Mouse (Mus musculus) megakaryocyte-erythroid progenitor cell, adult 5-6 weeks (primary cell): ENCODE measurements around the gene Sh3kbp1. TPM values are rescaled to one million over a fixed set of nuclear protein-coding genes. Genes with fewer than 3 reads are reported as not detected.

ENCODE experiments used
- ATAC-seq: replicated peaks from 2 replicates; pipeline ENCODE4 v1.8.0; 2016; ENCODE audit warnings: mild to moderate bottlenecking, inconsistent platforms; ENCODE audit not compliant: severe bottlenecking, poor library complexity, low FRiP score, low TSS enrichment
- total RNA-seq, 2 experiments: library from RNA; stranded (forward) in 1 of 2; stranded (reverse) in 1 of 2; fragments of 200-1000, 215-1000 nt in 1 of 2; fragments of >200 nt in 1 of 2; fragmentation: Nextera tagmentation in 1 of 2; gene quantifications; 2 replicates each; pipeline ENCODE4 v1.2.3; 2014 to 2017

Gene Sh3kbp1
- total RNA-seq, 2 experiments from 2014 or later = 49.9 to 76.3 TPM

- ATAC-seq = no peak
These were observed 272.0 kb downstream of the Sh3kbp1 start for GRCm38 (mm10) chrX:159899121-159899520.

- no peak for ATAC-seq
These were observed 276.3 kb downstream of the Sh3kbp1 start for GRCm38 (mm10) chrX:159903421-159903820.

GRCm38 (mm10) chrX:159907703-159908102 lies 280.6 kb downstream of the Sh3kbp1 start:
- ATAC-seq = no peak

GRCm38 (mm10) chrX:159909446-159910277 lies 282.6 kb downstream of the Sh3kbp1 start:
- peak; percentile 91 for ATAC-seq

- ATAC-seq = no peak
These were observed 283.5 kb downstream of the Sh3kbp1 start for GRCm38 (mm10) chrX:159910600-159910999.

- no peak for ATAC-seq
These were observed 284.5 kb downstream of the Sh3kbp1 start for GRCm38 (mm10) chrX:159911613-159912012.

- ATAC-seq = no peak
These were observed 285.0 kb downstream of the Sh3kbp1 start for GRCm38 (mm10) chrX:159912061-159912460.

GRCm38 (mm10) chrX:159913489-159913888 lies 286.4 kb downstream of the Sh3kbp1 start:
- no peak for ATAC-seq

GRCm38 (mm10) chrX:159915125-159915524 lies 288.1 kb downstream of the Sh3kbp1 start:
- ATAC-seq = no peak

GRCm38 (mm10) chrX:159924759-159925158 lies 297.7 kb downstream of the Sh3kbp1 start:
- no peak for ATAC-seq

GRCm38 (mm10) chrX:159928165-159928564 lies 301.1 kb downstream of the Sh3kbp1 start:
- ATAC-seq = no peak

- no peak for ATAC-seq
These were observed 301.8 kb downstream of the Sh3kbp1 start for GRCm38 (mm10) chrX:159928834-159929233.

- no peak for ATAC-seq
These were observed 305.0 kb downstream of the Sh3kbp1 start for GRCm38 (mm10) chrX:159932027-159932426.

GRCm38 (mm10) chrX:159942569-159942968 lies 315.5 kb downstream of the Sh3kbp1 start:
- ATAC-seq = no peak

GRCm38 (mm10) chrX:159943586-159943985 lies 316.5 kb downstream of the Sh3kbp1 start:
- no peak for ATAC-seq

GRCm38 (mm10) chrX:159953546-159954429 lies 326.7 kb downstream of the Sh3kbp1 start:
- ATAC-seq = peak; percentile 47; the same call in 1 of the 2 replicates

GRCm38 (mm10) chrX:159954430-159954779 lies 327.3 kb downstream of the Sh3kbp1 start:
- ATAC-seq = no peak

GRCm38 (mm10) chrX:159955433-159955832 lies 328.4 kb downstream of the Sh3kbp1 start:
- no peak for ATAC-seq

- peak; percentile 71 for ATAC-seq
These were observed 334.3 kb downstream of the Sh3kbp1 start for GRCm38 (mm10) chrX:159961385-159961784.

- peak; percentile 63; the same call in 1 of the 2 replicates for ATAC-seq
These were observed 336.2 kb downstream of the Sh3kbp1 start for GRCm38 (mm10) chrX:159963273-159963672.
